Mouse (Mus musculus) left cerebral cortex, adult 9 months (tissue): ENCODE data around the gene Chrna9.

ENCODE experiments used
- DNase-seq, 2 experiments: peaks; one replicate each; pipeline ENCODE4 v3.0.0; 2022; ENCODE audit warnings: low spot score in 2 of 2

Gene Chrna9

GRCm38 (mm10) chr5:66014437-66014836 lies 79.7 kb downstream of the Chrna9 start:
- no peak for DNase-seq

GRCm38 (mm10) chr5:66015449-66015961 lies 80.8 kb downstream of the Chrna9 start:
- DNase-seq = no peak

- DNase-seq = no peak
Measured at GRCm38 (mm10) chr5:66026796-66027195, 92.1 kb downstream of the Chrna9 start.
